Mouse (Mus musculus) megakaryocyte, adult 5-6 weeks (primary cell): Measurements from ENCODE around the gene Scg2. TPM values are rescaled to one million over a fixed set of nuclear protein-coding genes. Genes with fewer than 3 reads are reported as not detected.

Experiments used
- total RNA-seq, 2 experiments: library from RNA; stranded (forward) in 1 of 2; stranded (reverse) in 1 of 2; fragments of 153-499, 151-499 nt in 1 of 2; fragments of 221-1000, 200-1000 nt in 1 of 2; gene quantifications; 2 replicates each; pipeline versions ENCODE4 v1.2.3 to v1.2.4; 2015 to 2017

The Scg2 gene
- total RNA-seq, 2 experiments from 2014 or later: not detected

Other genes starting within 250 kb of the Scg2 start
- 33.2 and 35.8 TPM in 2 replicates for gene Ap1s3, start 231.9 kb upstream of the Scg2 start, total RNA-seq (2015)
- 5.9 and 12.3 TPM in 2 replicates for gene Ap1s3, start 231.9 kb upstream of the Scg2 start, total RNA-seq (2017)